Mouse (Mus musculus): ENCODE measurements around the gene Adam12.

The Adam12 gene

GRCm38 (mm10) chr7:134079980-134080725 lies 151.8 kb downstream of the Adam12 start:
- DNase-seq = peak; percentile 66 to 85

- no peak for DNase-seq
These were observed 154.3 kb downstream of the Adam12 start for GRCm38 (mm10) chr7:134077684-134078083.

GRCm38 (mm10) chr7:134073011-134073410 lies 158.9 kb downstream of the Adam12 start:
- no peak for DNase-seq

DNA sequence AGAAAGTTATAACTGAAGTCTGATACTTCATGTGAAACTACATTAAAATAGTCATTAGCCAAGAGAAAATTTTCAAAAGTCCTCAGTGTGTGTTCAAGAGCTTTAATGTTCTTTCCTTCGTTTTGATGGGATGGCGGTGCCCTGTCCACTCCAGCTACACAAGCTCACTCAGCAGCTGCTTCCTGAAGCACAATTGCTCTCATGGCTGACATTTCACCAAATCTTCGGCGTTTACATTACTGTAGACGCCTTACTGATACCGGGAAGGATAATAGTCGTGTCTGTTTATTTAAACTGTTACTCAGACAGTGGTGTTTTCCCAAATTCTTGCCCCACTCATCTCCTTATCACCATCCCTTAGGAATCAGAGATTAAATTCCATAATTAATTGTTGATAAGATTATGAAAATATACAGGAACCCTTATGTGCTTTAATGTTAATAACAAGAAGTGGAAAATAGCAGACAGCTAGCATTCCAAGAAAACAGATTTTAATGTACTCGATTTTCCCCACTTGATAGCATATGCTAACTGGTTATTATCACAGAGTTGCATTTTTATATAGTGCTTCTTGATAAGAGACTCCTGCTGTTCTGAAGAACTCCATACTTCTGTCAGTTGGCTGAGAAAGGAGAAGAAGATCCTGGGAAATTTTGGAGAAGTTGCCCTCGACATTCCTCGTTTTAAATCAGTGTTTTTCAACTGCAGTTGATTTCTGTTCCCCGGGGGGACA lies 160.6 kb downstream of the Adam12 start:
- no peak for DNase-seq

GRCm38 (mm10) chr7:134062629-134063028 lies 169.3 kb downstream of the Adam12 start:
- no peak for DNase-seq

- no peak for DNase-seq
These were observed 179.5 kb downstream of the Adam12 start for GRCm38 (mm10) chr7:134052486-134052885.

GRCm38 (mm10) chr7:134050371-134050770 lies 181.6 kb downstream of the Adam12 start:
- DNase-seq = no peak

DNA sequence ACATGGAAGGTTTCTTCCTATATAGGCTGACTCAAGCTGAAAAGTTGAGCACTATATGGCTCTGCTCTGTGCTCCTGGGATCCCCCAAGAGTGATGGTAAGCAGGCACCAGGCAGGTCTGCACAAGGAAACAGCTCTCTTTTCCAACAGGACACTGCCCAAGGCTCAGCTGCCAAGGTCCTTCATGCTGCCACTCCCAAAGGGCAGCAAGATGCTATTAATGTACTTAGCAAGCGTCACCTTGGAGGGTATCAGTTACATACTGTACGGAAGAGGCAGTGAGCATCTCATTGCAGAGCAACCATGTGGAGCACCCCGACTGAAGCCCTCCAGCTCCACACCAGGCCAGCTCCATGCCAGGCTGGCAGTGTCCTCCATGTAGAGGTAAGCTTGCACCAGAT lies 185.6 kb downstream of the Adam12 start:
- DNase-seq = no peak

- no peak for DNase-seq
These were observed 188.4 kb downstream of the Adam12 start for GRCm38 (mm10) chr7:134043576-134043975.

- no peak for DNase-seq
These were observed 189.3 kb downstream of the Adam12 start for GRCm38 (mm10) chr7:134042614-134043013.

GRCm38 (mm10) chr7:134033939-134034338 lies 198.0 kb downstream of the Adam12 start:
- DNase-seq = no peak

DNA sequence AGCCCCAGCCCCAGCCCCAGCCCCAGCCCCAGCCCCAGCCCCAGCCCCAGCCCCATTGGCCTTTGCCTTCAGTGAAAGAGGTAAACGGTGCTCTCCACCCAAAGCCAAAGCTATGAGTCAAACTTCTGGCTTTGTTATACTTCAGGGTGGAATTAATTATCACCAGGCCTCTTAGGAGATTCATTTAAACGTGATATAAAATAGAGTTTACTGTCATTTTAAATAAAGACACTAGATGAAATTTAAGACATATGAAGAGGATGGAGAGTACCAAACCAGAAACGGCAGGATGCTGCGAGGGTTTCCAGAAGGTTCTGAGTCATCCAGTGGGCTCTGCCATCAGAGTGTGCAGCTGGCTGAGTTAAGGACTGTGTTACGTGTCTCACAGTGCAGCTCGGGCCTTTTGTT lies 199.0 kb downstream of the Adam12 start:
- DNase-seq = no peak

GRCm38 (mm10) chr7:134031787-134032186 lies 200.2 kb downstream of the Adam12 start:
- DNase-seq = no peak

- no peak for DNase-seq
These were observed 200.7 kb downstream of the Adam12 start for GRCm38 (mm10) chr7:134031256-134031655.

DNA sequence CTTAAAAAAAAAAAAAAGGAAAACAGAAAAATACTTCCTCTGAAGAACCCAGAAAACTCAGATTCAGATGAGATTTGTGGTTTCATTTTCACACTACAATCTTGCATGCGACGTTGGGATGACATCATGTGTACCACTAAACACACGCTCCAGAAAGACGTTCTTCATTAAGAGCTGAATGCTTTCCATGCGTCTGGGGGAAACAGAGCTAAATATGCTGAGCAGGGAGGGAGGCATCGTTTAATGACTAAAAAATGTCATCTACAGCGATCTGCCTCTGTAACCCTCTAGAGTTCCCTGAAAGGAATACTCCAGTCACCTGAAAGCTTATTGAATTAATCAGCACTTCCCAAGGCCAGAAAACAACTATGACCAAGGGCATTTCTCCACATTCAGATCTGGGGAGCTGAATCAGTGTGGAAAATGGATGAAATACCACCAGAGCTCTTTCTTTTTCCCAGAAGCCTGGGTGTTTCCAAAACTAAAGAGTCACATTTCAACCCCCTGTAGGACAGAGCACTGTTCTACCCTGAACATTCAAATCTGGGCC lies 203.6 kb downstream of the Adam12 start:
- DNase-seq = no peak

DNA sequence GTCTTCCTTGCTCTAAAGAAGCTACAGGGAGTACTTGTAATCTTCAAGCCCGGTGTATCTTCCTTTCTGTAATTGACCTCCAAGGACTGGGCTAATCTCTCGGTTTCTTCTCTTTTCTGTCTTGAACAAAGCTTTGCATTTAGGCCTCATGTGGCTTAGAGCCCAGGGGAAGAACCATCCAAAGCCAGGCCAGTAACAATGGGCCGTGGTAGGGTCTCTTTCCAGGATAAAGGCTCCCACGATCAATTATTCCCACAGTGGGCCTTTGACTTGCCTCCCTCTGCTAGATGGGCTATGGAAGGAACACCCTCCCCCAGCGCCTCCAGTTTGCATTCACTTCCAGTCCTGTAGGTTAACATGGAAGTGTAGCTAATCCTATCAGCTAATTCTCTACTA lies 204.9 kb downstream of the Adam12 start:
- DNase-seq = no peak

GRCm38 (mm10) chr7:134026200-134027019 lies 205.5 kb downstream of the Adam12 start:
- peak; percentile 30 to 59 for DNase-seq

DNA sequence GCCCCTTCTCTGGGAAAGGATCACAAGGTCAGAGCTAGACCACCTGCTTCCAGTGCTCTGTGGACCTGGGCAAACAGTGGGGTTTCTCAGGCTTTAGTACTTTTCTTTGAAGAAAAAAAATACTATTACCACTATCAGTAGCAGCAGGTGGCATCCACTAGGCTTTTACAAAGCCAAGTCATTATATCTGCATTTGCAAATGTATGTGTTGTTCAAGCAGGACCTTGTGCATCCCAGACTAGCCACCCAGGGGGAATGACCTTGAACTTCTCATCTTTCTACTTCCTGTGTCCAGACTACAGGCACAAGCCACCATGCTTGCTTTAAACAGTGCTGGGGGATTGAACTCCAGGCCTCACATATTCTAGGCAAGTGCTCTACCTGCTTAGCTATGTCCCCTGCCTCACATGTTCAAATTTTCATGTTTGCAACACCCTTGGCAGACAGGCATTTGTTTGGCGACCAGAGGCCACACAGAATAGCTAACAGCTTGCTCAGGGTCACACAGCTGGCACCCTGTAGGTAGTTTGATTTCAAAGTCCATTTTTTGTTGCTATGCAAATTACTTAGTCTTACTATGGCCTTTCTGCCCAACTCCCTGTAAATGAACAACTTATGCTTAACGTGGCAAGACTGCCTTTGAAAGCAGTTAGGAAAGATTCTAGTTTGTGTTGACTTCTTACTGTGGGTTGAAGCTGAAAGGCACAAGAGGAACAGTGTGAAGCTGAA lies 209.6 kb downstream of the Adam12 start:
- DNase-seq = no peak

GRCm38 (mm10) chr7:134015226-134015625 lies 216.7 kb downstream of the Adam12 start:
- no peak for DNase-seq

DNA sequence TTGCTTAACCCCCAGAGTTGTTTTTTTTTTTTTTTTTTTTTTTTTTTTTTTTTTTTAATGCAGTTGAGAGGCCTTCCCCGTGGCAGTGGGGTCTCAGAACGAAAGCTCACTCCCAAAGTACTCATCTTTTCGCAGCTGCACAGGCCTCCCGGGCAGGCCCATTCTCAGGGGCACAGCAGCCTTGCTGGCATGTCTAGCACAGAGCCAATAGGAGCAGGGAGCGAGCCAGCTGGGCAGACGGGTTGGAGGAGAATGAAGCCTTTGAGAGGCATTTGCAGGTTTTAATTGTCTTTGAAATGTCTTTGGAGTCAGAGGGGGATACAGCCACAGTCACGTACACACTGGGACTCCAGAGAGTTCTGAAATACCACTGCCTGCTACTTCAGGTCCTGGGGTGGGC lies 217.2 kb downstream of the Adam12 start:
- no peak for DNase-seq

- DNase-seq = no peak
These were observed 222.8 kb downstream of the Adam12 start for GRCm38 (mm10) chr7:134009157-134009556.

GRCm38 (mm10) chr7:134007942-134008361 lies 224.0 kb downstream of the Adam12 start:
- no peak for DNase-seq
